Mouse (Mus musculus) ES-E14 (cell line): ENCODE measurements at regions not wholly inside any gene's neighbourhood (a gene's known extent, or its start where the extent isn't known, plus 50 kb on each side); places are given as distances from the start of the nearest gene placed in this dataset.

ENCODE experiments used
- DNase-seq: peaks from one replicate; pipeline ENCODE4 v3.0.0-alpha.2; 2013; ENCODE audit warnings: low read depth, low spot score
- H3K27ac ChIP-seq: 2 replicates; pipeline ENCODE4 v1.5.1; 2012; ENCODE audit warnings: low read depth, mild to moderate bottlenecking, low read length, moderate library complexity, mixed read lengths; ENCODE audit not compliant: poor library complexity, insufficient read depth, severe bottlenecking
- H3K36me3 ChIP-seq: 2 replicates; pipeline ENCODE4 v1.6.1; 2012; ENCODE audit warnings: mild to moderate bottlenecking, low read length, moderate library complexity, mixed read lengths; ENCODE audit not compliant: control insufficient read depth, poor library complexity, insufficient read depth, severe bottlenecking
- H3K4me1 ChIP-seq, 2 experiments: fragments of 150-350 bp in 1 of 2; sonication (generic) in 1 of 2; 2 replicates each; pipeline ENCODE4 v1.6.1; 2012; ENCODE audit warnings: low read length in 2 of 2, mild to moderate bottlenecking in 1 of 2, mixed read lengths in 1 of 2; ENCODE audit not compliant: control insufficient read depth in 2 of 2, insufficient read depth in 2 of 2, poor library complexity in 1 of 2
- H3K4me3 ChIP-seq, 2 experiments: fragments of 150-350 bp in 1 of 2; sonication (generic) in 1 of 2; 2 replicates each; pipeline ENCODE4 v1.5.1; 2012; ENCODE audit warnings: low read length in 2 of 2, low read depth in 1 of 2, mild to moderate bottlenecking in 1 of 2, mixed read lengths in 1 of 2; ENCODE audit not compliant: insufficient read depth in 1 of 2, poor library complexity in 1 of 2, severe bottlenecking in 1 of 2
- H3K9ac ChIP-seq: 2 replicates; pipeline ENCODE4 v1.6.1; 2012; ENCODE audit warnings: low read depth, mild to moderate bottlenecking, low read length, mixed read lengths; ENCODE audit not compliant: poor library complexity, insufficient read depth, severe bottlenecking
- H3K9me3 ChIP-seq: fragments of 150-350 bp; sonication (generic); 2 replicates; pipeline ENCODE4 v1.6.1; 2012; ENCODE audit warnings: low read depth, mild to moderate bottlenecking, low read length; ENCODE audit not compliant: control insufficient read depth, insufficient read depth
- CHD2 ChIP-seq: IDR thresholded peaks from 2 replicates; pipeline ENCODE4 v1.6.1; 2014; ENCODE audit warnings: mild to moderate bottlenecking, low read depth, low read length, inconsistent platforms
- HCFC1 ChIP-seq: IDR thresholded peaks from 2 replicates; pipeline ENCODE4 v1.6.1; 2012; ENCODE audit warnings: low read length, inconsistent platforms, borderline replicate concordance; ENCODE audit not compliant: insufficient read depth
- MAFK ChIP-seq: IDR thresholded peaks from 2 replicates; pipeline ENCODE4 v1.6.1; 2014; ENCODE audit warnings: mild to moderate bottlenecking, low read depth, low read length, inconsistent platforms; ENCODE audit not compliant: insufficient read depth
- ZC3H11A ChIP-seq: IDR thresholded peaks from 2 replicates; pipeline ENCODE4 v1.6.1; 2012; ENCODE audit warnings: low read depth, mild to moderate bottlenecking, inconsistent platforms, low read length, borderline replicate concordance
- ZNF384 ChIP-seq: IDR thresholded peaks from 2 replicates; pipeline ENCODE4 v1.6.1; 2012; ENCODE audit warnings: low read depth, low read length, inconsistent platforms
- in situ Hi-C, 2 experiments: fragments of 600-800 bp; cut with MboI; formaldehyde crosslinking; loops; one replicate each; pipeline ENCODE4 v1.15.1; 2025; ENCODE audit warnings: low sequenced_read_pairs in 2 of 2, inconsistent platforms in 1 of 2; ENCODE audit not compliant: unreplicated experiment in 2 of 2

DNA sequence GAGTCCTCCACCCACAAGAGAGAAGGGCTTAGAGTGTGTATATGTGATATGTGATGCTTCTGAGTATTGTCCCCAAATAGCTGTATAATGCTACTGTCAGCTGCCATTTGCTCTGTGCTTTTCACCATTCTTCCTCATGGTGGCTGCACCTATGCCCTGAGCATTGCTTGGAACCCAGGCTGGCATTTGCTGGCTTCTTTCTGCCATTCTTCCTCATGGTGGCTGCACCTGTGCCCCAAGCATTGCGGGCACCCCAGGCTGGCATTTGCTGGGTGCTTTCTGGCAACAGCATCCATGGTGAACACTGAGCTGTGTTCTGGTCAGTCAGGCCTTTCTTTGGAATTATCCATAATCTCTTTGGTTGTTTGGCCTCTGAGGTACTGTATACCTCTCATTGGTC, 66.9 kb upstream of the Prickle1 start:
- no peak for DNase-seq
- Histone ChIP-seq H3K9ac (no peak overlapping the region), H3K4me1 (no peaks in the 10 kb centered on the region), H3K27ac (no peak overlapping the region), H3K9me3 (no peaks in the 10 kb centered on the region), H3K36me3 (no peaks in the 10 kb centered on the region), H3K4me3 (no peak overlapping the region)
- in situ Hi-C loops: no loop called here
- TF ChIP-seq MAFK (no peak), HCFC1 (no peak), ZC3H11A (no peak), ZNF384 (no peak), CHD2 (no peak)

DNA sequence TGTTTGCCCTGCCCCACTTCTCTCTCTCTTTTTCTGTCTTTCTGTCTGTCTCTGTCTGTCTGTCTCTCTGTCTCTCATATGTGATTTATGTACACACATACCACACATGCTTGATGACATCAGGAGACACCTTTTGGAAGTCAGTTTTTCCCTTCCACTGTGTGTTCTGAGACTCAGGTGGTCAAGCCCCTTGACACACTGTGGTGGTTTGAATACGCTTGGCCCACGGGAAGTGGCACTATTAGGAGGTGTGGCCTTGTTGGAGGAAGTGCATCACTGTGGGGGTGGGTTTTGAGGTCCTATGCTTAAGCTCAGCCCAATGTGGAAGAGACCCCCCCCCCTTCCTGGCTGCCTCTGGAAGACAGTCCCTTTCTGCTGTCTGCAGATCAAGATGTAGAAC, 66.1 kb upstream of the Prickle1 start:
- Histone ChIP-seq H3K4me1 (no peaks in the 10 kb centered on the region), H3K4me3 (no peak overlapping the region), H3K9me3 (no peaks in the 10 kb centered on the region), H3K27ac (no peak overlapping the region), H3K36me3 (no peaks in the 10 kb centered on the region), H3K9ac (no peak overlapping the region)
- TF ChIP-seq ZC3H11A (no peak), ZNF384 (no peak), CHD2 (no peak), HCFC1 (no peak), MAFK (no peak)
- no peak for DNase-seq
- in situ Hi-C loops: no loop called here

GRCm38 (mm10) chr15:93660952-93661648, 65.4 kb upstream of the Prickle1 start:
- Histone ChIP-seq H3K9ac (no peak overlapping the region), H3K27ac (no peak overlapping the region), H3K4me1 (no peaks in the 10 kb centered on the region), H3K36me3 (no peaks in the 10 kb centered on the region), H3K9me3 (no peaks in the 10 kb centered on the region), H3K4me3 (no peak overlapping the region)
- in situ Hi-C loops: no loop called here
- DNase-seq: no peak
- no peak for TF ChIP-seq MAFK

- Histone ChIP-seq H3K4me1 (no peaks in the 10 kb centered on the region), H3K9ac (no peak overlapping the region), H3K36me3 (no peaks in the 10 kb centered on the region), H3K9me3 (no peaks in the 10 kb centered on the region), H3K4me3 (no peak overlapping the region), H3K27ac (no peak overlapping the region)
- in situ Hi-C loops: no loop called here
- no peak for DNase-seq
- TF ChIP-seq HCFC1 (no peak), ZNF384 (no peak), CHD2 (no peak), ZC3H11A (no peak)
Measured at GRCm38 (mm10) chr15:93657171-93657570, 61.5 kb upstream of the Prickle1 start.

GRCm38 (mm10) chr15:93656713-93657112, 61.0 kb upstream of the Prickle1 start:
- in situ Hi-C loops: no loop called here
- H3K9ac ChIP-seq: no peak overlapping the region
- no peak overlapping the region for H3K27ac ChIP-seq
- H3K9me3 ChIP-seq: no peaks in the 10 kb centered on the region
- no peak overlapping the region for H3K4me3 ChIP-seq
- no peak for DNase-seq
- no peak for TF ChIP-seq HCFC1
- TF ChIP-seq CHD2: no peak
- TF ChIP-seq ZNF384: no peak
- H3K36me3 ChIP-seq: no peaks in the 10 kb centered on the region
- no peaks in the 10 kb centered on the region for H3K4me1 ChIP-seq
